Mouse (Mus musculus): ENCODE measurements around the gene Uqcrc2. TPM values are rescaled to one million over a fixed set of nuclear protein-coding genes. Genes with fewer than 3 reads are reported as not detected.

Gene Uqcrc2
- 10 to 100 TPM; 69.7 to 75.4 TPM for total RNA-seq (2023)

DNA sequence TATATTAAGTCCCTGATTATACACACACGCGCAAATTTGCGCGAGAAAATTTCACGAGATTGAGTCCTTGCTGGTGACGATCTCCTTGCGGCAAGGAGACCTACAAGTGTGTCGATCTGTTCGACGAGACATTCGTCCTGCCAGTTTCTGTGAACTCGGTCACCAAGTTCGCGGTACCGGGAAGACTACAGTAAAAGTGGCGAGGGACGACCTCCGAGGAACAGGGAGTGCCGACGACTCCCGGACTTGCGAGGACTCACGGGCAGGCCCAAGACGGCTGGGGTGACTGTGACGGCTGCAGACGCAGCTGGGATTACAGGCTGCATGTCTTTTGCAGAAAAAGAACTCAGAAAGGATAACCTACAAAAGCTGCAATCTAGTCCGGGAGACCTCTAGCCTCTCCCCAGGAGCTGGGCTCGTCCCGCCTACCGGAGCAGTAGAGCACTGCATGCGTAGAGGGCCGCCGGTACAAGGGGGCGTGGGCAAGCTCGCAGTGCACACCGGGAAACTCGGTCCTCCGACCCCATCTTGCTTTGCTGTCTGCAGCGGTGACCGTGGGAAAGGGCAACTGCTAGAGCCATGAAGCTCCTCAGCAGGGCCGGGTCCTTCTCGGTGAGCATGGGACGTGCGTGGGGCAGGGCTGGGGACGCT is at the start of gene Uqcrc2:
TSS of gene Uqcrc2 (plus strand) at position 466 of the 651 bp plus-strand sequence.

DNA sequence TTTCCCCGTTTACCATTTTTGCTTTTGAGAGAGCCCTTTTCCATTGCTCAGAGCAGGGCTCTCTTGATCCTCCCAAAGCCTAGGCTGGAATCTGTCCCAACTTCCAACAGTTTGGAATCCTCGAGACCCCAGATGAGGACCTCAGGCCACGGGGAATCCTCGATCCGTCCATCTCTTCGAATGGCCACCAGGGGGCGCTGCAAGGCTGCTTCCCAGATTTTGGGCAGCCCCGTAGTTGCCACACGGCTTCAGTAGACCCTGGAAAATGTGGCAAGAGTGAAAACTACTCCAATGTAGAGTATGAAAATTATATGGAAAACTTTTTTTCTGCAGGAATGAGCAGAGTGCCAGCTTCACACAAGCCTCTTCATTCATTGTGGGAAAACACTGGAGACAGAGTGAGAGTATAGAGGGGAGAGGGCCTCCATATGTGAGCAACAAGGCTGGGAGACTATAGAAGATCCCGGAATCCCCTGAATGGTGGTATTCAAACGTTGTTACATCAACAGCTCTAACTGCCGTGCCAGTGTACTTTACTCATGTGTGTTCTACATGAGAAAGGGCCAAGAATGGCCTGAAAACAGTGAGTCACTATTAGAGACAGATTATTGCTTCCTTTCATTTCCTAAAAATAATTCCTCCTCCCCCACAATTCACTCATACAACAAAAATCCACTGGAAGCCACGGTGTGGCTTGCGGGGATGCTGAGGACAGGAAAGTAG is 35.3 kb downstream of the Uqcrc2 start, which contains the start of gene Pdzd9:
TSS of gene Pdzd9 (minus strand) at position 191 of the 723 bp plus-strand sequence.

DNA sequence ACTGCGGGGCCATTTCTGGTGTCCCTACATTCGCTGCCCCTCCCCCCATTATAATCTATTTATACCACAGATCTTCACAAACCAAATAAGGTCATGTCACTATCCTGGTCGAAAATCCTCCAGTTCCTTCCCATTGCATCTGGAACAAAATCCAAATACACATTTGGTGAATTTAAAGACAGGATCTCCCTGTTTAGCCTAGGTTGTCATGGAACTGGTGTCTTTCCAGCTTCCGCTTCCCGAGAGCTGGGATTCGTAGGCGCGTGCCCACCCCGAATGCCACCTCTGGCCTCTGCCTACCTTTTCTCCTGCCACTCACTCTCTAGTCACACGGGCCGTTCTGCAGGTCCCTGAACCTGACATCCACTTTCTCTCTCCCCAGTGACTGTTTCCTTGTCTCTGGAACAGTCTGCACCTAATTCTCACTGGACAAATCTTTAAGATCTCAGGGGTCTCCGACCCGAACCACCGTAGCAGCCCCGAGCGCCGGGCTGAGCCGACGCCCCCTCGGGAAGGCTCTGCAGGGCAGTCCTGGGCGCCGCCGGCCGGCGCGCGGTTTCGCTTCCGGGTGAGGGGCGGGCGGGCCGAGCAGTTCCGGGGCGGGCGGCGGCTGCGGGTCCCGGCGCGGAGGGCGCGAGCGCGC is 42.1 kb downstream of the Uqcrc2 start, which contains the start of gene Mosmo:
TSS of gene Mosmo (plus strand) at position 618 of the 643 bp plus-strand sequence.

Other genes starting within 250 kb of the Uqcrc2 start
- not detected for gene Abca16, start 225.5 kb upstream of the Uqcrc2 start, total RNA-seq (2023)
- not detected for gene Pdzd9, start 35.2 kb downstream of the Uqcrc2 start, total RNA-seq (2023)
- gene Mosmo, start 42.4 kb downstream of the Uqcrc2 start, total RNA-seq (2023), result 10 to 100 TPM in 1 of 2 experiments, 1 to 10 TPM in 1; 5.1 to 14.1 TPM
- gene Vwa3a, start 104.1 kb downstream of the Uqcrc2 start, total RNA-seq (2023), result not detected
- not detected for gene Gm5737, start 177.2 kb downstream of the Uqcrc2 start, total RNA-seq (2023)
- gene Eef2k, start 207.7 kb downstream of the Uqcrc2 start, total RNA-seq (2023), result 10 to 100 TPM; 47.0 to 52.8 TPM

Measured in neutrophil, adult 59 days (primary cell).